Mouse (Mus musculus): ENCODE data around the gene Vmn1r104. TPM values are rescaled to one million over a fixed set of nuclear protein-coding genes. Genes with fewer than 3 reads are reported as not detected.

Vmn1r104 gene
- not detected for total RNA-seq (2023)

GRCm38 (mm10) chr7:20533537-20533936 is at the start of gene Vmn1r104:
TSS of gene Vmn1r104 (plus strand) at chr7:20533837.

GRCm38 (mm10) chr7:20510434-20510833 is 23.2 kb upstream of the Vmn1r104 start, which contains the start of gene Vmn1r103:
TSS of gene Vmn1r103 (minus strand) at chr7:20510534.

GRCm38 (mm10) chr7:20545657-20546056 is 12.0 kb downstream of the Vmn1r104 start, which contains the start of gene Gm5726:
TSS of gene Gm5726 (minus strand) at chr7:20545757.

GRCm38 (mm10) chr7:20576141-20576540 is 42.5 kb downstream of the Vmn1r104 start, which contains the start of gene Gm4141:
TSS of gene Gm4141 (minus strand) at chr7:20576241.

Other genes starting within 250 kb of the Vmn1r104 start
- not detected for gene Gm4133, start 199.8 kb upstream of the Vmn1r104 start, total RNA-seq (2023)
- gene Gm5728, start 158.4 kb upstream of the Vmn1r104 start, total RNA-seq (2023), result not detected
- not detected for gene Vmn1r100, start 115.9 kb upstream of the Vmn1r104 start, total RNA-seq (2023)
- not detected for gene Vmn1r101, start 91.2 kb upstream of the Vmn1r104 start, total RNA-seq (2023)
- gene Gm10670, start 58.9 kb upstream of the Vmn1r104 start, total RNA-seq (2023), result not detected
- gene Vmn1r103, start 23.3 kb upstream of the Vmn1r104 start, total RNA-seq (2023), result not detected
- not detected for gene Gm5726, start 11.9 kb downstream of the Vmn1r104 start, total RNA-seq (2023)
- gene Gm4141, start 42.4 kb downstream of the Vmn1r104 start, total RNA-seq (2023), result not detected
- not detected for gene Gm4513, start 65.2 kb downstream of the Vmn1r104 start, total RNA-seq (2023)
- gene Vmn1r107, start 135.1 kb downstream of the Vmn1r104 start, total RNA-seq (2023), result not detected
- not detected for gene Vmn1r111, start 169.4 kb downstream of the Vmn1r104 start, total RNA-seq (2023)
- gene Gm10668, start 196.8 kb downstream of the Vmn1r104 start, total RNA-seq (2023), result not detected
- gene Vmn1r112, start 237.3 kb downstream of the Vmn1r104 start, total RNA-seq (2023), result not detected